Mouse (Mus musculus) layer of hippocampus, adult 11-12 months (tissue): ENCODE data around the gene Tmc4.

Experiments
- DNase-seq: peaks from one replicate; pipeline ENCODE4 v3.0.0; 2022; ENCODE audit warnings: low spot score

Tmc4 gene

GRCm38 (mm10) chr7:3692382-3692986 is 15.1 kb upstream of the Tmc4 start, which contains the start of gene Tsen34:
Tsen34 (plus strand) TSS chr7:3692863.
- DNase-seq = no peak

- no peak for DNase-seq
Observed at GRCm38 (mm10) chr7:3691919-3692318, 14.6 kb upstream of the Tmc4 start.

GRCm38 (mm10) chr7:3685400-3686187 is 8.2 kb upstream of the Tmc4 start:
- DNase-seq = no peak

GRCm38 (mm10) chr7:3684698-3685097 is 7.3 kb upstream of the Tmc4 start:
- DNase-seq = no peak

GRCm38 (mm10) chr7:3683908-3684550 is 6.7 kb upstream of the Tmc4 start:
- DNase-seq = no peak

GRCm38 (mm10) chr7:3676371-3676770 is 982 bp downstream of the Tmc4 start:
- no peak for DNase-seq

- no peak for DNase-seq
Observed at GRCm38 (mm10) chr7:3675228-3675548, 2.2 kb downstream of the Tmc4 start.

- DNase-seq = peak; percentile 89
Observed at GRCm38 (mm10) chr7:3674507-3675227, 2.7 kb downstream of the Tmc4 start.

GRCm38 (mm10) chr7:3666921-3667391 is 10.4 kb downstream of the Tmc4 start:
- no peak for DNase-seq

- peak; percentile 97 for DNase-seq
Observed at GRCm38 (mm10) chr7:3665215-3666114, 11.9 kb downstream of the Tmc4 start, which contains the start of gene Leng1. Leng1 (minus strand) TSS chr7:3665840.

GRCm38 (mm10) chr7:3664524-3665214 is 12.7 kb downstream of the Tmc4 start:
- no peak for DNase-seq

- DNase-seq = no peak
Observed at GRCm38 (mm10) chr7:3658578-3658977, 18.8 kb downstream of the Tmc4 start.

GRCm38 (mm10) chr7:3656966-3657365 is 20.4 kb downstream of the Tmc4 start:
- DNase-seq = no peak

- DNase-seq = no peak
Observed at GRCm38 (mm10) chr7:3646641-3647040, 30.7 kb downstream of the Tmc4 start.

- no peak for DNase-seq
Observed at GRCm38 (mm10) chr7:3646188-3646587, 31.2 kb downstream of the Tmc4 start.

- DNase-seq = peak; percentile 35
Observed at GRCm38 (mm10) chr7:3645488-3646025, 31.8 kb downstream of the Tmc4 start.

GRCm38 (mm10) chr7:3644672-3645487 is 32.5 kb downstream of the Tmc4 start, which contains the start of gene Cnot3:
Cnot3 (plus strand) TSS chr7:3645268.
- DNase-seq = peak; percentile 100

GRCm38 (mm10) chr7:3644348-3644671 is 33.0 kb downstream of the Tmc4 start:
- DNase-seq = no peak

GRCm38 (mm10) chr7:3643843-3644242 is 33.5 kb downstream of the Tmc4 start:
- DNase-seq = no peak

GRCm38 (mm10) chr7:3643412-3643811 is 33.9 kb downstream of the Tmc4 start:
- DNase-seq = no peak
